Mouse (Mus musculus): ENCODE data around the gene Cnnm4. TPM values are rescaled to one million over a fixed set of nuclear protein-coding genes. Genes with fewer than 3 reads are reported as not detected.

Cnnm4 gene
- total RNA-seq, 2 experiments from 2014 or later = 13.2 to 13.8 TPM

DNA sequence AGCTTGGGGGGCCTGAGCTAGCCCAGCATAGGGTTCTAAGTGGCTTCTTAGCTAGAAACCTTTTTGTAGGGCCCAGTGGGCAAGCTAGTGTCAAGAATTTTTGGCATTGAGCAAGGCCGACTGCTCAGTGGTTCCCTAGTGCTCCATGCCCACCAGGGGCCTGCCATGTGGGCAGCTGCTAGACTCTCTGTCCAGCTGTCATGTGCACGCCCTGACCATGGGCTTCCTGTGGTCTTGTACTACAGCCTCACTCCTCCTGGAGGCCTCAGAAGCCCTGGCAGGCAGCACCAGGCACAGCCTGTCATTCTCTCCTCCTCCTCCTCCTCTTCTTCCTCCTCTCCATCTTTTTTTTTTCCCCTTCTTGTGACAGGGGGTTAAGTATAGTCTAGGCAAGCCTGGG is 25.9 kb downstream of the Cnnm4 start:
- no peak overlapping the region for H3K4me3 ChIP-seq
- intact Hi-C loops (cut with DNase I) = no loop called here
- no peak overlapping the region for H3K27ac ChIP-seq
- DNase-seq (ENCODE audit: extremely low spot score in 1 of 2, low spot score in 2 of 2) = no peak
- TF ChIP-seq CTCF (IDR thresholded peaks at IDR 0.05) = no peak

DNA sequence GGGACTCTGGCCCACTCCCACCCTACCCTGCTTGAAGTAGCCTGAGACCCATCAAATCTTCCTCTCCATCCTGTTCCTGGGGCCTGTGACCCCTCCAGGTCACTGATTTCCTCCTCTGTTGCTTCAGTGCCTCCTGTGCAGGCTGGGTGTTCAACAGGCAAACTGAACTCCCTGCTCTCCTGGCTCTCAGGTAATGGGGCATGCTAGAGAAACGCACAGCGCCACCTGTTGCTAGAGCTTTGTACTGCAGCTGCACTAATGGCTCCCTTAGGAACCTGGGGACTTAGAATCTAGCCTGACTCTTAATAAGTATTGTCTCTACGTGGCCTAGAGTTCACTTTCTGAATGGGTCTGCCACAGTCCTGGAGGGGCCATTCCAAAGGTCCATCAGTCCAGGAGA is 29.8 kb downstream of the Cnnm4 start:
- intact Hi-C loops (cut with DNase I) = loop anchor here (2.0 kb wide), 1 partner anchor 176 kb away; no protein-coding TSS in a partner anchor

DNA sequence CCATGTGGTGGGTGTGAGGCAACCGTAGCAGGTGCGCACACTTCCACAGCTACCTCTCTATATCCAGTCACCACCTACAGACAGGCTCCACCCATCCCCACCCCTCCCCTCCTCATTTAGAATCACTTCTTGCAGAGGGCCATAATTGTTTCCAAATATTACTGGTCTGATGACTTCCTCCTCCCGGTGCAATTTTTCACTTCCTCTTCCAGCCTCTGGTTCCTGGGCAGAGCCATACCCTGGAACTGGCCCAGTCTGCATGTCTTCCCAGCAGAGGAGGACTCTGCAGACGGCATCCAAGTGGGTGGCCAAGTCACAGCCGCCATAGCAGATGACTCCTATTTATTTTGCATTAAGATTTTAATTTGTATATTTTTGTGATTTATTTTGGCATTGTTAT is 36.8 kb downstream of the Cnnm4 start:
- H3K4me3 ChIP-seq = no peak overlapping the region
- DNase-seq (ENCODE audit: extremely low spot score in 1 of 2, low spot score in 2 of 2) = no peak
- H3K27ac ChIP-seq = no peak overlapping the region
- no peak for TF ChIP-seq CTCF (IDR thresholded peaks at IDR 0.05)
- intact Hi-C loops (cut with DNase I) = no loop called here

More for the DNA sequence above, 29.8 kb downstream of the Cnnm4 start:
- Histone ChIP-seq H3K27ac (no peak overlapping the region), H3K4me3 (no peak overlapping the region)
- TF ChIP-seq CTCF (IDR thresholded peaks at IDR 0.05) = peak; percentile 96
- DNase-seq (ENCODE audit: extremely low spot score in 1 of 2, low spot score in 2 of 2) = peak; percentile 64 to 79

DNA sequence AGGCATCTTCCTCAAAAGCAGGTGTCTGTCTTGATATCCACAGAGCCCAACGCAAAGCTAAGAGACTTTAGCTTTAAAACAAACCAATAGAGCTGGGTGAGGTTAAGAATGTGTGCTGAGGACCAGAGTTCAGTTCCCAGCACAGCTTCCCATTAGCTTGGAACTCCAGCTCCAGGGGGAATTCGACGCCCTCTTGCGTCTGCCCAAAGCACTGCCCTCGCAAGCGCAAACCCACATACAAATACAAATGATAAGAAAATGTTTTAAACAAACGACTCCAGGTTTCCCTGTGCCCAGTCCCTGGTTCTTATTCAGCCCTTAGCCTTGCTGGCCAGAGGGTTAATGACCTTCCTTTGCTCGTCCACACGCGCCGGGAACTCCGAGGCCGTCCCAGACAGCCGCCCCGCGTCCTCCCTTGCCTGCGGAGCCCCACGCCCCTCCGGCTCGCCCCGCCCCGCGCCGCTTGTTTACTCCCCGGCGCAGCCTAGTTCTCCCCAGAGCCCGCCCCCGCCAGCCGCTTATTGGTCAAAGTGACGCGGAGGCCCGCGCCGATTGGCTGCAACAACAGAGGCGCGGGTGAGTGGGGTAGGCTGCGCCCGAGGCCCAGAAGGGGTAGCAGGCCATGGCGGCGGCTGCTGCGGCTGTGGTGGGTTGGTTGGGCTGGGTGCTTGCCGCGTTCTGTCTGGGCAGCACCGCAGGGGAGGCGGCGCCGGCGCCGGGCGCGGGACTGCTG is 40.0 kb downstream of the Cnnm4 start, which contains the start of gene Cnnm3:
TSS of gene Cnnm3 (plus strand) at position 579 of the 733 bp plus-strand sequence.
- intact Hi-C loops (cut with DNase I) = loop anchor here (1.0 to 2.0 kb wide), 2 partner anchors 39 to 143 kb away; partner anchors contain the start of gene Kansl3
- peak; percentile 54 for TF ChIP-seq CTCF (IDR thresholded peaks at IDR 0.05)
- peak; percentile 99 to 100 for DNase-seq (ENCODE audit: extremely low spot score in 1 of 2, low spot score in 2 of 2)
- Histone ChIP-seq H3K4me3 (peak within 1 kb of the TSS; percentile 99), H3K27ac (peak within 1 kb of the TSS; percentile 95)

DNA sequence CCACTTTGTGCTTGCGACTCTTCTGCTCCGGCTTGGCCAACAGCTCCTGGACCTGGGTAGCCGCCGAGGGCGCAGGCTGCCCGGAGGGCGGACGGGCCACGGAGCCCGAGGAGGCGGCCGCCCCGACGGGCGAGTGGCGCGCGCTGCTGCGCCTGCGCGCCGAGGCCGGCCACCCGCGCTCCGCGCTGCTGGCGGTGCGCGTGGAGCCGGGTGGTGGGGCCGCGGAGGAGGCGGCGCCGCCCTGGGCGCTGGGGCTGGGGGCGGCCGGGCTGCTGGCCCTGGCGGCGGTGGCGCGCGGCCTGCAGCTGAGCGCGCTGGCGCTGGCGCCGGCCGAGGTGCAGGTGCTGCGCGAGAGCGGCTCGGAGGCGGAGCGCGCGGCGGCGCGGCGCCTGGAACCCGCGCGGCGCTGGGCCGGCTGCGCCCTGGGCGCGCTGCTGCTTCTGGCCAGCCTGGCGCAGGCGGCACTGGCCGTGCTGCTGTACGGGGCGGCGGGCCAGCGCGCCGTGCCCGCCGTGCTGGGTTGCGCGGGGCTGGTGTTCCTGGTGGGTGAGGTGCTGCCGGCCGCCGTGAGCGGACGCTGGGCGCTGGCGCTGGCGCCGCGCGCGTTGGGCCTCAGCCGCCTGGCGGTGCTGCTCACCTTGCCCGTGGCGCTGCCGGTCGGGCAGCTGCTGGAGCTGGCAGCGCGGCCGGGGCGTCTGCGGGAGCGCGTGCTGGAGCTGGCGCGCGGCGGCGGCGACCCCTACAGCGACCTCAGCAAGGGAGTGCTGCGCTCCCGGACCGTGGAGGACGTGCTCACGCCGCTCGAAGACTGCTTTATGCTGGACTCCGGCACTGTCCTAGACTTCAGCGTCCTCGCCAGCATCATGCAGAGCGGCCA is 40.9 kb downstream of the Cnnm4 start:
- Histone ChIP-seq H3K27ac (peak overlapping the region; percentile 95), H3K4me3 (peak overlapping the region; percentile 99)
- no peak; the same call in 1 of the 2 replicates for TF ChIP-seq CTCF (IDR thresholded peaks at IDR 0.05)
- intact Hi-C loops (cut with DNase I) = loop anchor here (2.0 kb wide), 1 partner anchor 144 kb away; the partner anchor contains the start of gene Kansl3
- peak; percentile 64 to 65 for DNase-seq (ENCODE audit: extremely low spot score in 1 of 2, low spot score in 2 of 2)

DNA sequence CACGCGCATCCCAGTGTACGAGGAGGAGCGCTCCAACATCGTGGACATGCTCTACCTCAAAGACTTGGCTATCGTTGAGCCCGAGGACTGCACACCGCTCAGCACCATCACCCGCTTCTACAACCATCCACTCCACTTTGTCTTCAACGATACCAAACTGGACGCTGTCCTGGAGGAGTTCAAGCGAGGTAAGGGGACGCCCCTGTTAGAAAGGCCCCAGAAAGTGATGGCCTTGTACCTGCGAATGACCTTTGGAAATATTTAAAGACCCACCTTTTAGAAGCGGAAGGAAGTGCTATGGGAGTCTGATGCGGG is 41.5 kb downstream of the Cnnm4 start:
- Histone ChIP-seq H3K4me3 (peak overlapping the region; percentile 77), H3K27ac (peak overlapping the region; percentile 44; the same call in 1 of the 2 replicates)
- no peak for DNase-seq (ENCODE audit: extremely low spot score in 1 of 2, low spot score in 2 of 2)
- intact Hi-C loops (cut with DNase I) = loop anchor here (2.0 kb wide), 1 partner anchor 144 kb away; the partner anchor contains the start of gene Kansl3
- no peak for TF ChIP-seq CTCF (IDR thresholded peaks at IDR 0.05)

DNA sequence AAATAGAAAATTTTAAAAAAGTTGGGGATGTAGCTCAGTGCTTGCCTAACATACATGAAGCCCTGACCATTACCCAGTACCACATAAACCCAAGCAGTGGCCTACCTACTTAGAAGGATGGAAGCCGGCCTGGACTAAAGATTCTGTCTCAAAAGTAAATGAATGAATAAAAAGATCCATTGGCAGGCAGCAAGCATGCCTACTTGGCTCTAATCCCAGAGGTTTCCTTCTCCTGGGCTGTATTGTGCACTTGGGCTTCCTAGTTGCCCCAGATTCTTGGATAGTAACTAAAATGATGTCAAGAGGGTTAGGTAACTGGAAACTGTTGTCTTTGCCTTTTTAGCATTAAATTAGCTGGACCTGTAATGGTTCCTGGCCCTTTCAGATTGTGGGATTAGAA is 41.9 kb downstream of the Cnnm4 start:
- TF ChIP-seq CTCF (IDR thresholded peaks at IDR 0.05) = no peak
- H3K27ac ChIP-seq = no peak overlapping the region
- intact Hi-C loops (cut with DNase I) = loop anchor here (2.0 kb wide), 1 partner anchor 145 kb away; the partner anchor contains the start of gene Kansl3
- H3K4me3 ChIP-seq = peak overlapping the region; percentile 77
- DNase-seq (ENCODE audit: extremely low spot score in 1 of 2, low spot score in 2 of 2) = no peak

DNA sequence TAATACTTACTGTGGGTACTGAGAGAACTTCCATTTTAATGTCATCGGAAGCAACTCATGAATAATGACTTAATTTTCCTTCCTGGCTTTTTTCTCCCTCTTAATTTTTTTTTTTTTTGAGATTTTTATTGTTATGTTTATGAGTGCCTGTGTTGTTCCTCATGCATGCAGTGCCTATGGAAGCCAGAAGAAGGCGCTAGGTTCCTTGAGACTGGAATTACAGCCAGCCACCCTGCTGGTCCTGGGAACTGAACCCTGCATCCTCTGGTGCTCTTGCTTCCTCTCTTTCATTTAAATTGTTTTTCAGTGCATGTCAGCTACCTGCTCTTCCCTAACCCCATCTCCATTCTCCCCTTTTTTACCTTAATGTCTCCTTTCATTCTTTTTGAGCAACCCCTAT is 42.3 kb downstream of the Cnnm4 start:
- intact Hi-C loops (cut with DNase I) = loop anchor here (2.0 kb wide), 1 partner anchor 145 kb away; the partner anchor contains the start of gene Kansl3
- no peak for DNase-seq (ENCODE audit: extremely low spot score in 1 of 2, low spot score in 2 of 2)
- Histone ChIP-seq H3K4me3 (peak overlapping the region; percentile 77), H3K27ac (no peak overlapping the region)
- TF ChIP-seq CTCF (IDR thresholded peaks at IDR 0.05) = peak; percentile 51

DNA sequence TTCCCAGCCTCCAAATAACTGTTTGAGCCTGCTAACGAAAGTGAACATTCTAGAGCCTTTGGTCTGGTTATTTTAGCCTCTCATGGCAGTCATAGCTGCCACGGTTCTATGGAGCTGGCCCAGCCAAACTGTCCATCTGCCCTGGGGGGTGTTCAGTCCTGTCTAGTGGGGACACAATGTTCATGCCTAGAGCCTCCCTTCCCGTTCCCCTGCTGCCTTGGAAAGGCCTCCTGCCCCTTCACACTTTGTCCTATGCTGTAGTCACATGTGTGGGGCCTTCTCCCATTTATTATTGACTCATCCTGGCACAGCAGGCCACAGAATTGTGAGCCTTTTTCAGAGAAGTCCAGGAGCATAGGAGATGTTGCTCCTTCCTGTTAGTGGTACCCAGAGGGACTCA is 46.8 kb downstream of the Cnnm4 start:
- TF ChIP-seq CTCF (IDR thresholded peaks at IDR 0.05) = no peak
- Histone ChIP-seq H3K4me3 (no peak overlapping the region), H3K27ac (no peak overlapping the region)
- intact Hi-C loops (cut with DNase I) = no loop called here
- no peak for DNase-seq (ENCODE audit: extremely low spot score in 1 of 2, low spot score in 2 of 2)

DNA sequence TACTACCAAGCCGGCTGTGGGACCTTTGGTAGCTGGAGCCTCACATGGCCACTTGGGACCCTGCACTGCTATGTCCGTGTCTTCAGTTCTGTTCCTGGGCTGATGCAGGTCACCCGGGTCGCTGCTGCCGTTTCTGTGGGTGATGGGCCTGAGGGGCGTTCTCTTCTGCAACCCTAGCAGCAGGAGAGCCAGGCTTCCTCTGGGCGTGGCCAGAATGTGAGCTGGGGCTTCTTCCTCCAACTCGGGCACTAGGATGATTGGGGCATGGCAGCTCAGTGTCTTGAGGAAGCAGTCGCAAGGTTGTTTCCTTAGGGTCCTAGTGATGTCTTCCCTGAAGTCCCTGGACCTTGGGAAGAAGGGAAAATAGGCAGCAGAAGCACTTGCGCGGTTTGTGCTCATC is 48.2 kb downstream of the Cnnm4 start:
- no peak for DNase-seq (ENCODE audit: extremely low spot score in 1 of 2, low spot score in 2 of 2)
- intact Hi-C loops (cut with DNase I) = no loop called here
- Histone ChIP-seq H3K27ac (no peak overlapping the region), H3K4me3 (no peak overlapping the region)
- TF ChIP-seq CTCF (IDR thresholded peaks at IDR 0.05) = no peak

DNA sequence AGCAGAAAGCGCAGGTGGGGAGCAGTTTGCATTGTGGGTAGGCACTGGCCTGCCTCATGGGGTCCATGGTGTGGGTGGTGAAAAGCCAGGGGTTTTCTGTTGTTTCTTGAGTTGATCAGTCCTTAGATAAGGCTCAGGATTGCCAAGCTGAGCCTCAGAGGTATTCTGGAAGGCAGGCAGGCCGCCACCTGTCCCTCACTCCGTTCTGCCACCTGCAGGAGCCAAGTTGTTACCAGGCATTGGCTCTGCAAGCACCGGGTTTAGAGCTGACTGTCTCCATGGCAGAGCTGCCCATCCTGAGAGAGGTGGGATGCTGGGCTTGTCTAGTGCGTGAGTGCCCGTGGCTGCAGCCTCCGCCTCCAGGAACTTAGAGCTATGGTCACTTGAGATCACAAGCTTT is 50.8 kb downstream of the Cnnm4 start:
- no peak for TF ChIP-seq CTCF (IDR thresholded peaks at IDR 0.05)
- H3K4me3 ChIP-seq = no peak overlapping the region
- intact Hi-C loops (cut with DNase I) = no loop called here
- H3K27ac ChIP-seq = no peak overlapping the region
- DNase-seq (ENCODE audit: extremely low spot score in 1 of 2, low spot score in 2 of 2) = no peak

Data from left cerebral cortex, adult 2 months (tissue).